Mouse (Mus musculus) mesoderm, embryonic 11.5 days (tissue): Measurements from ENCODE around the gene Sp8.

Experiments used
- DNase-seq: peaks from one replicate; pipeline ENCODE4 v3.0.0-alpha.2; 2012; ENCODE audit warnings: low read depth, low spot score

Sp8 gene

DNA sequence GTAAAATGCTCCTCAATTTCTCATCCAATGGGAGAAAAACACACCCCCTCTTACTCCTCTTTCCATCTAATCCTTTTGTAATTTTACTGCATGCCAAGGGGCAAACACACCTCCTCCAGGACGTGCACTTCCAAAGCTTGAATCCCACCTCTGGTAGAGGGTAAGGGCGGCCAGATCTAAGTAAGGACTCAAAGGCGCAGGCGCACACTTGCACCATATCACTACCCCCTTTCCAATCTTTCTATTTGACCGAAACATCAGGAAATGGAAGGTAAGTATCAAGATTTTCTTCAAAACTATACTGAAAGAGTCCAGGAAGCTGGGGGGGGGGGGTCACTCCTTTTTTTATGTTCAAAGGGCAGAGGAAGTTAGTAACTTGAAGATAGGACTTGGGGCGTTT lies at the start of gene Sp8:
Gene Sp8, plus strand, starts transcription at position 109 of the 400 bp plus-strand sequence.
- DNase-seq = no peak

DNA sequence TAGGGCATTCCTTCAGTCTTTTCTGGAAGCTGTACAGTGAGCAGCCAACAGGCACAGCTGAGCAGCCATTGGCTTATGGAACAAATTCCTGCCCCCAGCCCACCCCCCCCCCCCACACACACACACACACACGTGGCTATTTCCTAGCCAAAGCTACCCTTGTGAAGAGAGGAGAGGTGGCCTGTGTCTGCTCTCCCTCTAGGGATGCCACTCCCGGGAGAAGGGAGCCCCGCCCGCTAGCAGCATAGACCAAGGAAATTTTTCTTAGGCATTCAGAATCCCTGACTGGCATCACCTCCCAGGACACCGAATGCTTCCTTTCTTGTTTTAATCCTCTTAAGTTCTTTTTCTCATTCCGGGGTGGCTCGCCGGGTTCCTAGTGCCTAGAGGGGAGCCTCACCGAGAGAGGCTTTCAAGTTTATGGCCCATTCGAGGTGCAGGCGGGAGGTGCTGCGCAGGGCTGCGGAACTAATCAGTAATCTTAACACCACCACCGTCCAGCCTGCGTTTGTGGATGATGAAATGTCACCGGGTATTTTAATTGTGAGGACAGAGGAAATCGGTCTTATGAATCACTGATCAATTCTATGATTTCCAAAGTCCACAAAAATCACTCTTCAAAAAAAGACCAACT lies 34.7 kb upstream of the Sp8 start:
- no peak for DNase-seq

DNA sequence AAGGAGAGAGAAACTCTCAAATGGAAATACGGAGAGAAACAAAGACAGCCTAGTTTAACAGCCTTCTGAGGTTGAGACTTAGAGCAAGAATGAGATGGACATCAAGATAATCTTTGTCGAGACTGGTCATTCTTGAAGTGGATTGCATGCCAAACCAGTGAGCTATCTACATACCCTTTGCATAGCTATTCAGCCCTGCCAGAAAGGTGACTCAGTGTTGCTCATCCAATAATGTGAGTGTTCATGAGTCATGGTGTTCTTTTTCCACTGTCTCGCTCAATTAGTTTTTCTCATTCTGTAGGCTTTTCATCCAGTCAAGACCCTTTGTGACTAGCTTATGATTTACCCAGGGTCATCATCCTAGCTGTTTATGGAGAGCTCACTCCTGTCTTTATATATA lies 31.6 kb upstream of the Sp8 start:
- no peak for DNase-seq

DNA sequence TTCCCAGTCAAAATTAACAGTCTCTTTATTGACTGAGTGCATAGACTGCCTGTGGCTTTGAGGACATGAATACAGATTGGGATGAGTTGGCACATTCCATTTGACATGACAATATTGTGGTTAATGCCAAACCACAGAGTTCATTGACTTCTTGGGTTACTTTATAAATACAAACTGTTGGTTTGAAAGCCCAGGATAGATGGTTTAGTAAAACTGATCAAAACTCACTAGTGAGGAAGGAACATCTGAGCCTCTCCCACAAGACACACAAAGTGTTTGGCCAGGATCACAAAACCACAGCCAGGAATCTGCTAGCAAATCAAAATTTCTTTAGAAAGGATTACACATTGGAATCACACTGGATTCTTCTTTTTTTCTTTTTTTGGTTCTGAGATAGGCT lies 30.0 kb upstream of the Sp8 start:
- no peak for DNase-seq

DNA sequence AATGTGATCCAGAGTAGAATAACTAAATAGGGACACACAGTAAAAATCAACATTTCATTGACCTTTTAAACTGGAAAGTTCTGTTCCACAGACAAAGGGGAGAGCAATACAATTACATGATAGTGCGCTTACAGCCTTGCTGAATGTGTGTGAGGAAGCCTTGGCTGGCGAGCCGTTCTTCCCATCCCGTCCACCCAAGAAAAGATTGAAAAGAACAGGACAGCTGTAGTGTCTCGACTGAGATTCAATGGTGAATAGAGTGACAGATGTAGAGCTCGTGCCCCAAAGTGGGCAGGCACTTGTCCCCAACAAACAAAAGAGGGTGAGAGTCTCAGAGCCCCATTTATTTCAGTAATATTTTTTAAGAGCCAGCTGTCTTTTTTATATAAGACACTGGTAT lies 16.2 kb upstream of the Sp8 start:
- DNase-seq = peak; percentile 23

DNA sequence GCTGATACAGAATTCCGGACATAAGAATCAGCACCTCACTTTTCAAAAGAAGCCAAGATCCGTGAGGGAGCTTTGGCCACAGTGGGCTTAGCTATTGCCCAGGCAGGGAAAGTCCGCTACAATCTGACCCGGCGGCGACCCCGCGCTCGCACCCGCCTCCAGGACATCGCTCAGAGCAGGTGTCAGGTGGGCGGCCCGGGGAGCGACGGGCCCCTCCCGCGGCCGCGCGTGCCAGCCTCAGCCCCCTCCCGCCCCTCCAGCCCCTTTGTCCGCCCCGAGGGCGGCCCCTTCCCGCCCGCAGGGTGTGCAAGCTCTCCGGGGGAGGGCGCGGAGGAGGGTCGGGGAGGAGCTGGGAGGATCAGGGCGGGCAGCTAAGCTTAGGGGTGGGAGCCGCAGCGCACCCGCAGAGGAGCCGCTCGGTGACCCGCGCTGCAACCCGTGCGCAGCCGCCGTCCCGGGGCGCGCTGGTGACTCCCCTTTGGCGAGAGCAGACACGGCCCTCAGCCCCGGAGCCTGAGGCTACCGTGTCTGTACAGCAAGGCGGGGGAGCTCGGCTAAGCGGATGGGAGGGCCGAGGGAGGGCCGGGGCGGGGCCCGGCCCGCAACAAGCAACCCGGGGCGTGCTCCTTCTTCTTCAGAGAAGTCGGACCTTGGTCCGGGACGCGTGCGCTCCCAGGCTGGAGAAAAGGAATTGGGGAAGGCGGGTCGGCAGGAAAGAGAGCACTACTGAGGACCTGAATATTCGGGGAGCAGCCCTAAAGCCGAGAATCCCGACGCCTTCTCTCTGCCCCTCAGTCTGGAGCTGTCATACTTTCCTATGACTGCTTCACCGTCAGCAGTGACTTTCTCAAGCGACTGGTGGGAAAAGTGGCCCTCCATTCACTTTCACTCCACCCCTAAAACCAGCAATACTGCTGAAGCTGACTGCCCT lies 9.5 kb upstream of the Sp8 start:
- no peak for DNase-seq

DNA sequence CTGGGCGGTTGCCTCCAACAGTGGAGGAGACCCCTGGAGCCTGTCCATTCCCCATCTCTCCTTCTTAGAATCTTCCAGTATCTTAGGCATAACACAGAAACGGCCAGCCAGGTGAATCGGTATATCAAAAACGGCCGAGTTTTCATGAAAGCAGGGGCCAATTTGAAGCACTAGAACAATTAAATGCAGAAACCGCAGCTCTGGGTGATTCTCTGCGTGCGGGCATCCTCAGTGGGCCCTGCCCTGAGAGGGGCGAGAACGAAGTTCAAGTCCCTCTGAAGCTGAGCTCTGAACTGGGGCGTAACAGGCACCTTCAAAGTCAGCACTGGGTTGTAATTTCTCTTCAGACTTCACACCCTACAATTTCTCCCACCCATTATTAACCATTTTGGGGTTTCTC lies 8.8 kb upstream of the Sp8 start:
- no peak for DNase-seq

DNA sequence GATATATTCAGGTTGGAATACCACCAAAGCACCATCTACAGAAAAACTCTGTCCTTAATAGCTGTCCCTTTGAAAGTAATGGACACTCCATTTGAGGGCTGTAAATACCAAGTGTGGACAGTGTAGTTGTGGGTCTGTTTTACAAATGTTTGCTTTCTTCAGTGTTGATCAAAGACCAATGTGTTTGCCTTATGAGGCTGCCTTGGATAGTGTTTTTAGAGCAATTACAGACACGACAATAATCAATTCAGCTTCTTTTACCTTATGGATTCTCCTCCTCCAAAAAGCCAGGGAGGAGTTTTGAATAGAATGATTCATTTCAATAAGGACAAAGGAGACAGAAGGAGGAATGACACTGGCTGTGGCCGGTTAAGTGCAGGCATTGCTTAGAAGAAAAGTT lies 7.9 kb upstream of the Sp8 start:
- DNase-seq = no peak

DNA sequence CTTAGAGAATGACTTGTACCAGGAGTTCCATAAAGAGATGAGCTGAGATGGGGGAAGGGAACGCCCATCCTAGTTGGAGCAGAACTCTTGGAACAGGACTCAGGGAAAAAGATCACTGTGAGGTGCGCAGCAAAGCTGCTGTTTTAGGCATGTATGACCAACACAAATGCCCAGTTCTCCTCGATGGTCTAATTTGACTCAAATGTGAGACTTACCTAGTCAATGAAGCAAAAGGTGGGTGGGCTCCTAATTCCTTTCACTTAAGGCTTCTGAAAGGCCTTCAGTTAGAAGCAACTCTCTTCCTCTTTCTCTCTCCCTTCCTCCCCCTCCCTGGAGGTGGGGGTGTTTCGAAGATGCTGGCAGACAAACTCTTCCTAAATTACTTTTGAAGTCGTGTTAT lies 6.7 kb upstream of the Sp8 start:
- no peak for DNase-seq

DNA sequence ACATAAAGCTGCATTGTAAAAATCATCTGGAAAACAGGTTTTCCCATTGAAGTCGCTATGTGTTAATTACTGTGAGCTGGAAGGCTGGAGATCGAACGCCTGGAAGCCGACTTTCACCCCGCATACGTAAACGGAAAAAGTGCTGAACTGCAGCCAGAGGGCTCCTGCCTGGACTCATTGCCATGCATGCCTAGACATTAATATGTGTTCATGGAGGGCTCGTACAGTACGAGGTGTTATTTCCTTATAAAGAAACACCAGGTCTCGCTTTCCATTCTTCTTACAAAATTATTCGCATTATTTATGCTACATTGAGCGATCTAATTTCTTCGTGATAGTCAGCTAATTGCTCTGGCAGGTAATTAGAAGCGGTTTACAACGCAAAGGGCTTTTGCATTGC lies 5.8 kb upstream of the Sp8 start:
- DNase-seq = no peak

DNA sequence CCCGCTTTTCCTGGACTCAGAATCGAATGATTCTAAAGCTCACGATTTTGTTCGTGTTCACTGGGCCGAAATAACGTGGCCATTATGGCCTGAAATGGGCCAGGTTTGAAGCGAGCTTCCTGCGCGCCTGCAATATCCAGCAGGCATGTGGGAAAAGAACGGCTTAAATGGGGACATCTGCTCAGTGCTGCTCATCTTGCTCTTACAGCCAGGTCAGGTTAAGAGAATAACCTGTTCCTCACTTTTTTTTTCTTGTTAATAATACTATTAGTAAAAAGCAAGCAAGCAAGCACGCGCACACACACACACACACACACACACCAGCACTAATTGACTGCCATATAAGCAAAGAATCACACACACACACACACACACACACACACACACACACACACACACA lies 5.3 kb upstream of the Sp8 start:
- DNase-seq = no peak

DNA sequence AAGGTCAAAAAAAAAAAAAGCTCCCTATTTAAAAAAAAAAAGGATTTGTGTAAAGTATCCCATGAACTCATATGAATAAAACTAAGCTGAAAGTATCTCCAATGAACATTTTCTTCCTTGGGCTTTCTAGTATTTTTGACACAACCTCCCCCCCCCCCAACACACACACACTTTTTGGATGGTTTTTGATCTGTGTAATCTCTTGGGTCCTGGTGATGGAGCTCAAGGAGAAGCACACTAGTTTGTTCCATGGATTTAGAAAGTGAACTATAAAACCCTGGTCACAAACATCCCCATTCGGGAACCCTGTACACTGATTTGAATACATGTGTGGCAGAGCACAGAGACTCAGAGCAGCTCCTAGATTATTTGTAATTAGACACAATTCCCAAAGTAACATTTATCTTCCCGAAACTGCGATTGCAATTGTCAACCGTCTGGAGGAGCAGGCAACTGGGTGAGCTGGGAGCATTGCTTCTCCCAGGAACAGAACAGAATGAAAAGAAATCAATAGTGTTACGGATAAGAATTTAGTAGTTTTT lies 4.7 kb upstream of the Sp8 start:
- DNase-seq = no peak

DNA sequence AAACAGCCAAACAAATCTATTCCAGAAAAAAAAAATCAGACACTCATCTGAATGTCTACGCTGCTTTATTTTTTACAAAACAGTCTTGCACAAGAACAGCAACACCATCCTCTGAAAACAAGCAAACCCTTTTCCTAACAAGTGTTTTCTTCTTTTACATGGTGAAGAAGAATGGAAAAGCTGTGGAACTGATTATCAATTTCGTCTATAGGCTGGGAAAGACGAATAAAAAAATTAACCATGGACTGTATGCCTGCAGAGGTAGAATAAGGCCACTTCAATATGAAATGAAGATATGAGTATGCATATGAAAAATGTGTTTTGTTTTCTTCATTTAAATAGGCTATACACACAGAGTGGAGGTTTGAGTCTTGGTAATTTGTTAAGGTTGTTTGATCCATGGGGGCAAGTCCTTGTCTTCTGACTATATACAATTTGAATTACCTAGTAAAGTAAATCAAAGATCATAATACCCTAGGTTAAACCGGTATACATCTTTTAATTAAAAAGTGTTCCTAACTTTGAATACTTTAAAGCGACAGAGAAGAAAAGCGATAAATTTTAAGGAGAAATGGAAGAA lies 4.1 kb upstream of the Sp8 start:
- DNase-seq = no peak

DNA sequence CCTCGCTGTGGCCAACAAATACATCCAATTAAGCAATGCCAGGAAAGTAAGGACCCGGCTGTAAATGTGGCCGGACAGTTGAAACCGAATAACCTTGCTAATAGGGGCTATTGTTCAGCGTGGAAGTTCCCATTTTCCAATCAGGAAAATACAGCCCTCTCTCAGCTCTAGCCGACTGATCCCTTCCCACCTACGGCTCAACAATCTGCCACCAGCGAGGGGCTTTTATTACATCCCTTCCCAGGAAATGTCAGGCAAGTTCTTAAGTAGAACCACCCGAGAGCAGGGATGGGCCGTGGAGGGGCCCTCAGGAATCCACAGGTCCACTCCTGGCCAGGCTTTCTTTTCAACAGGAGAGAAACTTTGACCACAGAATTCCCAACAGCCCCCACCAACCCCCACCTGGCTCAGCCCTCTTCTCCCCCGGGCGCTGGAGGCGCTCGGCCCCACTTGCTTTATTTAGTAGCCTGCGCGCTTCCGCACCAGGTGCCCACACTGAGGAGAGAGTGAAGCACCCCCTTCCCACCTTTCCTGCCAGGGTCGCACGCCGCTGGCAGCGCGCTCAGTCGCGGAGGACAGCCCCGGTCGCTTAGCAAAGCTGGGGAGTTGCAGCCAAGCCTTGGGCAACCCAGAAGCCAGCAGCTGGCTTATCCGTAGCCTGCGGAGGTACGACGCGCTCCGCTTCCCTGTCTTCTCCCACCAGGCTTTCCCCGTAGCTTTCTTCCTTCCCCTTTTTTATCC lies 3.3 kb upstream of the Sp8 start:
- DNase-seq = no peak

DNA sequence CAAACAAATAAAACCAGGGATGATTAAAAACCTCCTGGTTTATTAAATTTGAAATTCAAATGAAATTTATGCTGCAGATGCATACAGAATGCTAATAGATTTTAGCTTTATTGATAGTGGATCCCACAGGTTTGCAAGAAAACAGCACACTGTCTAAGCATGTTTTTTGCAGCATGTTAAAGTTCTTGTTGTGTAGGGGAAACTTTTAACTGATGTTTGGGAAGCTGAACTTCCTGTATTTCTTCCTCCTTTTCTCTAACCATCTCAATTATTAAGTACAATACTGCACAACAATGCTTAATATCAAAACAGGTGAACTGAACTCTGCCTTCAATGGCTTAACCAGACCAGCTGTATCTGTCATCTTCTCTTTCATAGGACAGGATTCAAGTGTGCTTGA lies 2.0 kb upstream of the Sp8 start:
- no peak for DNase-seq

DNA sequence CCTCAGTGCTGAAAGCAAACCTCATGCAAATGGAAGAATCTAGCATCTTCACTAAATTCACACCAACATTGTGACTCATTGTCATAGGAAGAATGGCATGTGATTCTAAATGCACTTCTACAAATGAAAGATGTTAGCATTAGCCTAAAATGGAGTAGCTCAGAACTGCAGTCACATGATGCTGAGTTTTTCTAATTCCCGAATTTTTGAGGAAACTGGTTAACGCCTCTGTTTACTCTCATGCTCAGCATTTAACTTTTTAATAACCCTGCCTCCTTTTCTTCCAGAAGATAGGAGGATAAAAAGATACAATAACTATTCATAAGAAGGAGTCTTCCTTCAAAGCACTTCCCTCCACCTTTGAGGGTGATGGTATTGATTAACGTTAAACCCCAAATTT lies 1.3 kb upstream of the Sp8 start:
- DNase-seq = no peak

DNA sequence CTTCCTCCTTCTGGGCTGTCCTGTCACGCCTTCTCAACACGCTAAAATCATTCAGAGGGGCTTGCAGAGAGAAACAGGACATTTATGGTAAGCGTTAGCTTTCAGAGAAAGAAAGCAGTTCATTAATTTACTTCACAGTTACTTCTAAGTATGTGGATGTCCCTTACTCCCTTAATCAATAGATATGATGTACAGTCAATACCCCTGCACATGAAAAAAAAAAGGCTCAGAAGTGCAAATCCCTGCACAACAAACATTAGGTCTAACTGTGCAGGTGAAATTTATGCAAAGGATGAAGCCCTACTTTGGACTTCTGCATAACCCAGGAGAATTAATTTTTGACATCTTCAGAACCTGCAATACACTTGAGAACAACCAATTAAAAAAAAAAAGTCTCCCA lies 778 bp upstream of the Sp8 start:
- no peak for DNase-seq

DNA sequence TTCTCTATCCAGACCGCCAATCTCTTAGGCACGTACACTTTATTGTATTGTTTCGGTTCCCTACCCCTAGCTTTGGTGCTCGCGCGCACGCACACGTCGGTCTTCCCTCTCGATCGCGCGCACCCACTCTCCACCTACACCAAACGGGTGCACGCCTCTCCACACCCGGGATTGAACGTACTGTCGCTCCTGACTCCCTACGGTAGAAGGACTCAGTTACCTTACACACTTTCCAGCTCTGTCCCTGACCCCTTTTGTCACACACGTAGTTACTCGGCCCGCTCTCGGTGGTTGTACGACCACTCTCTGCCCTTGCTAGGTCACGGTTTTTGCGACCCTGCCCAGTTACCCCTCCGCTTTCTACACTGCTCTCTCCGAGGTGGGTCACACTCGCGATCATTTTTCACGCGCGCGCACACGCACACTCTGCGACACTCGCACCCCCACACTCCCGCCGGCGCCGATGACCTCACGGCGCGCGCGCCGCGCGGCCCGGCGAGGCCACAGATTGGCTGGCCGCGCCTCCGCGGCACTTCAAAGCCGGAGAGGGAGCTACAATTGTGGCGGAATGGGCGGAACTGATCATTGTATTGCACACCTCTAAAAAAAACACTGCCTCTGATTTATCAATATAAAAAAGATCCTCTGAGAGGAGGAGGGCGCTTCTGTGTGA lies 656 bp downstream of the Sp8 start:
- DNase-seq = peak; percentile 76

DNA sequence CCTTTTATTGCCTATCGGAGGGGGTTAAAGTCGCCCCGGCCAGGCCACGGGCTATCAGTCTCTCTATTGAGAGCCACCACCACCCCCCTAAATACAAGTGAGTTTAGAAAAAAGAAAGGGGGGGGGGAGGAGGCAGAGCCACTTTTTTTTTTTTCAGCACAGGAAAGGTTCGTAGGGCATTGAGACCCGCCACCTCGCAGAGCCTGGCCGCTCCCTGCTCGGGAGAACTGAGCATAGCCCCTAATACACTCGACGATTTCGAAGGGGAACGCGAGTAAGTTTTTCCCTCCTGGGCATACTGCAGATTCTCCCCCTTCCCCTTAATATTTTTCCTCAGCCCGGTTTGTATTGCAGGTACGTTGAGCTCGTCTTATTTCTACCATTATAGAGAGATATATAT lies 1.3 kb downstream of the Sp8 start:
- DNase-seq = no peak

DNA sequence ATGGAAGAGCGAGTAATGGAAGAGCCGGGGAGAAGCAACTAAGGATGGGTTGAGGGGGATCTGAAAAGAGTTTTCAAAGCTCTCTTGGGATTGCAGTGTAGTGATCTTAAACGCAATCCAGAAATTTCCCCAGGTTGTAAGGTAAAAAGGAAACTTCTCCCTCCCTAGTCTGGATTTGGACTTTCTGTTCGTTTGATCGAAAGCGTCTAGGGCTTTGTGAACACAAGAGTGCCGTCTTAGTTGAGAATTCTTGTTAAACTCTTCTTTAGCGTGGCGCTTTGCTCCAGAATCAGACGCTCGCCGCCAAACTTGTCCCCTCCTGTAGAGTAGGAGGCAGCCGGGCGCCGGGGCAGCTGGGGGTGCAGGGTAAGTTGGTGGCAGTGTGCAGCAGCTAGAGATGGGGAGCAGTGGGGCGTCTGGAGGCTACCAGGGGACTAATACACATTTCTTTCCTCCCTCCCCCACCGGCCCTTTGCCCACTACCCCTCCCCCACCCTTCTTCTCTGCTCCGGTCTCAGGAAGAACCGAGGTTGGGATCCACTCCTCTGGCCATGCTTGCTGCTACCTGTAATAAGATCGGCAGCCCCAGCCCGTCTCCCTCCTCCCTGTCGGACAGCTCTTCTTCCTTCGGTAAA lies 1.8 kb downstream of the Sp8 start:
- DNase-seq = no peak
